Mouse (Mus musculus): ENCODE results near the gene Imp3.
"Not testable (repeated sequence)": the region's sequence is repeated elsewhere in the genome, so short reads cannot be mapped to it uniquely, and the experiment has no call there.

Imp3 gene

DNA sequence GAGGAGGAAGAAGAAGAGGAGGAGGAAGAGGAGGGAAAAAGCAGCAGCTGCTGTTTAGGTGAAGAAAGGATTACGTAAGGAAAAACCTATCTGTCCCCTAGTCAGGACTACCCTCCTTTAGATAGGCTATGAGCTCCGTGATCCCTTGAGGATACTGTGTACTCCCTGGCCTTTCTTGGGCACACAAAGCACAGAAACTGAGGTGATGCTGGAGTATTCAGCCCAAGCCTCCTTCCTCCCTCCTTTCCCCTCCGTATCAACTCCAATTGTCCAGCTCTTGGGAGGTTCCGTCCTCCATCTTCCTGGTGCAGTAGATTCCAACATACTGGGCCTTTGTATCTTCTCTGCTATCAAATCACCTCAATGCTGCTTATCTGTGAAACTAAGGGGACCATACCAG is 14.5 kb upstream of the Imp3 start:
- no peak for DNase-seq (ENCODE audit: low read depth in 2 of 2, low spot score in 2 of 2)

DNA sequence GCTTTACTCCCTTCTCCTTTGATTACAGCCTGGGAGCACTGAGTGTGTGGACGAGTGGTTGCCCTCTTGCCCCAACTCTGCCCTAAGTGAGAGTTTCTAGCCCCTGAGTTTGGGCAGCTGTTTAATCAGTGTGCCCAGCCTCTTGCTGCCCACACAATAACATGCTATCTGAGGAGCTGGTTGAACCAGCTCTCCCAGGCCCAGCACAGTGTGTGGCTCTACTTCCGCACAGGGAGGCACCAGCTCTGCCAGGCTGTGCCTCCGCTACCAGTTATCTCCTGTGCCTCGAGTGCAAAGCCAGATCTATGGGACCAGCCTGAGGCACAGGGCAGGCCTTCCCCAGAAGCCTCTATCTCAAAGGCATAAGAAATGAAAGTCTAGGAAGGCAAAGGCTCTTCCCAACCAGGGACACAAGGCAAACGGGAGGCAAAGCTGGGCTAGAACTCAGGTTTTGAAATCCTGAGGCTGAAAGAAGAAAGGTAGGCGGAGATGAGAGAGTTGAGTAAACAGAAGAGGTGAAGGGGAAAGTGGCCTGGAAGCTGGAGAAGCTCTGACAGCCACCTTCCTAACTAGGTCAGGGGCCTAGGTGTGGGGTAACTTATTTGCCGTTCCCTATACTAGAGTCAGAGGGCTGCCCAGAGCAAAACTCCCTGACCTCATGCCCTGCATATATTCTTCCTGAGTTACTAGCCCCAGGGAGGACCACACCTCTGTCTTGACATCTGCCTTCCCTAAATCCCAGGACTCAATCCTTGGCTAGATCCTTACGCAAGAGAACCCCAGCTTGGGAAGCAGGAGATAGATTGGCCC is 13.2 kb upstream of the Imp3 start:
- no peak for DNase-seq (ENCODE audit: low read depth in 2 of 2, low spot score in 2 of 2)

GRCm38 (mm10) chr9:56924651-56925027 is 12.6 kb upstream of the Imp3 start:
- no peak for DNase-seq (ENCODE audit: low read depth in 2 of 2, low spot score in 2 of 2)

GRCm38 (mm10) chr9:56925291-56926024 is 11.8 kb upstream of the Imp3 start:
- DNase-seq (ENCODE audit: low read depth in 2 of 2, low spot score in 2 of 2): no peak

- no peak for DNase-seq (ENCODE audit: low read depth in 2 of 2, low spot score in 2 of 2)
Measured at GRCm38 (mm10) chr9:56926025-56926360, 11.3 kb upstream of the Imp3 start.

DNA sequence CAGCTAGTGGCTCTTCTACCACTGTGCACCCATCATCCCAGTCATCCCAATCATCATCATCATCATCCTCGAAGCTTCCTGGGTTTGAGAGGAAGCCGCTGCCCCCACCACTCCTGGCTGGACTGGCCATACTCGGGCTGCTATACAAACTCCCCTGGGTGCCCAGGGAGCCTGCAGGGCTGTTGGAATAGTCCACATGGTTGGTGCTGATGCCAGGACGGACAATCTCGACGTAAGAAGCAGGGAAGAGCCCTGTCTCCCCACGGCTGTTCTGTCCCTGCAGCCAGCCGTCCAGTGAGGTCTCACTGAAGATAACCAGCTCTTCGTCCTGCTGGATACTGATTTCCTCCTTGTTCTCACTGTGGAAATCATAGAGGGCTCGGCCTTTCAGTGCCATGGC is 10.9 kb upstream of the Imp3 start:
- no peak for DNase-seq (ENCODE audit: low read depth in 2 of 2, low spot score in 2 of 2)

- peak in 1 of 2 experiments; percentile 28 for DNase-seq (ENCODE audit: low read depth in 2 of 2, low spot score in 2 of 2)
Measured at GRCm38 (mm10) chr9:56927191-56928012, 9.9 kb upstream of the Imp3 start.

DNA sequence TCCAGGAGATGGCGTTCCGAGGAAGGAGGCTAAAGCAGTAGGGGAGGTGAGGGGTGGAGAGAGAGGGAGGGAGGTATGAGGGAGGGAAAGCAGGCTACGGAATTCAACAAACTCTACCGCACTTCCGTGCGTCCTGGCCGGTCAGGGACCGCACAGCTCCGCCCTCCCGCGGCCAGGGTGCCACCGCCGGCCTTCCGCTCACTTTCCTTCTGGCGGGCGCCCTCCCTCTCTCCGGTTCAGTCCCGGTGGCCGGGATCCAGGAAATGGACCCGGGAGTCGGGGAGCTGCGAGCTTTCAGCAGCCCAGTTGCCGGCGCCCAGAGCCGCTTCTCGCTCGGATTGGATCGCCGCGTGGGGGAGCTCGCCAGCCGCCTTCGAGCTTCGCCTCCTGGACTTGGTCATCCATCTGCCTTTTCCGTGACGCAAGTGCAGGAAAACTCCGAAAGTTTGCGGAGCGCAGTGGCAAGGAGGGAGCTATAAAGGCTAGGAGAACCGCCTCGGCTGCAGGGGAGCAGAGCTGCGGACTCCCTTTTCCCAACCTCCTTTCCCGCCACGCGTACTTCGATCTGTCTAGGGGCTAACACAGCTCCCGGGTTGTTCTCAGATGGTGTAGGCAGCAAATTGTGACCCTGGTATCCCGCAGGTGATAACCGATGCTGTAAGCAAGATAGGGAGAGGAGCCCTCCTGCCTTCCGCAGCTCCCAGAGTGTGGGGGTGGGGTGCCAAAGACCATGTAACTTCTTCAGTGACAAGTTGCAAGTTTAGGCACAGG is 9.0 kb upstream of the Imp3 start, which contains the start of gene Snx33:
Gene Snx33 (minus strand): TSS at position 331 of the 771 bp plus-strand sequence.
- peak; percentile 63 to 75 for DNase-seq (ENCODE audit: low read depth in 2 of 2, low spot score in 2 of 2)

DNA sequence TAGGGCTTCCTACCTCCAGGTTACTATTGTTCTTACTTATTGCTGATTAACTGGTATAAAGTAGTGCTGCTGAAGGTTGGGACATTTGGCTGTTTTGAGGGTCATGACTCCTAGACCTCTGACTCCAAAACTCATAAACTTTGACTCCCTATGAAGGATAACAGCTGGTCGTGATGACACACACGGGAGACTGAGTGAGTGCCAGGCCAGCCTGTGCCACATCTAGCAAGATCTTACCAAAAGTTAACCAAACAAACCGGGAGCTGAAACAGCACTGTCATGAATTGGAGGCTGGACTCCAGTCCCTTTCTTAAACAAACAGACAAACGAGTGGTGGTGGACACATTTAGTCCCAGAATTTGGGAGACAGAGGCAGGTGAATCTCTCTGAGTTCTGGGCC is 7.8 kb upstream of the Imp3 start:
- DNase-seq (ENCODE audit: low read depth in 2 of 2, low spot score in 2 of 2): no peak

GRCm38 (mm10) chr9:56930556-56930955 is 6.7 kb upstream of the Imp3 start:
- DNase-seq (ENCODE audit: low read depth in 2 of 2, low spot score in 2 of 2): no peak

DNA sequence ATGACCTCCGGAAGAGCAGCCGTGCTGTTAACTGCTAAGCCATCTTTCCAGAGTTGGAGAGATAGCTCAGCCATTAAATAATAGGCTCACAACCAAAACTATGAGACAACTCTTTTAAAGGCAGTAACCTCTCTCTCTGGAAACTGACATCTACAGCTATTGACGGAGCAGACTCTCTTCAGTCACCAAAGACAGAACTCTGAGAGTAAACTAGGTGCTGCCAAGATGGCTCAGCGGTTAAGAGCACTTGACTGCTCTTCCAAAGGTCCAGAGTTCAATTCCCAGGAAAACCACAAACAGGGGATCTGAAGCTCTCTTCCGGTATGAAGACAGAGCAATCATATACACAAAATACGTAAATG is 433 bp upstream of the Imp3 start:
- no peak for DNase-seq (ENCODE audit: low read depth in 2 of 2, low spot score in 2 of 2)

DNA sequence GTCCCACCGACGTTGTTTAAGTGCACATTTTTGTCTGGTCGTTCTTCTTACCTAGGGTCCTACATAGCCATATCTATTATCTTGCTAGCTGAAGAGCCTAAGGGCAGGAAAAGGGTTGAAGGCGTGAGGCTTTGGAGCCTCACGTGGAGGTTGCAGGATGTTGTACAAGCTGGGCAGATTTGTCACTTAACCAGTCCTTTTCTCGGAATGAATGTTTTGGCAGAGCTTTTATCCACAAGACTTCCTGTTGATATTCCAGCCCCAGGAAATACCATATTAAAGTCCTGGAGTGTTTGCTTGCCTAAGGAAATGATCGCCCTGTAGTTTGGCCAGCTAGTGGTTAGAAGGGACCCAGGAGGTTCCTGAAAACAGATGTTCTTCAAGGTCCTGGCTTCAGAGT is 1.1 kb downstream of the Imp3 start:
- no peak for DNase-seq (ENCODE audit: low read depth in 2 of 2, low spot score in 2 of 2)

DNA sequence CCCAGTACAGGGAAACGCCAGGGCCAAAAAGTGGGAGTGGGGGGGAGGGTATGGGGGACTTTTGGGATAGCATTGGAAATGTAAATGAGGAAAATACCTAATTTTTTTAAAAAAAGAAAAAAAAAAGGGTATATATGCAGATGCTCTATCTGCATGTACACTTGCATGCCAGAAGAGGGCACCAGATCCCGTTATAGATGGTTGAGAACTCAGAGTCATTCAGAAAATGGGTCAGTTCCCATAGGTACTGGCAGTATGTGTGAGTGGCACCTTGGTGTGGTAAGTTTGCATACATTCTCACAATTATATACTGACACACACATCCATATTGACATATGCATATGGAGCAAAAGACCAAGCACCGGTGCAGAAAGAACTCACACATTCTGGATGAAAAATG is 10.2 kb downstream of the Imp3 start:
- peak; percentile 42 to 61 for DNase-seq (ENCODE audit: low read depth in 2 of 2, low spot score in 2 of 2)

- DNase-seq (ENCODE audit: low read depth in 2 of 2, low spot score in 2 of 2): not testable (repeated sequence)
Measured at GRCm38 (mm10) chr9:56948699-56949098, 11.4 kb downstream of the Imp3 start.

GRCm38 (mm10) chr9:56949767-56950166 is 12.5 kb downstream of the Imp3 start:
- DNase-seq (ENCODE audit: low read depth in 2 of 2, low spot score in 2 of 2): no peak

GRCm38 (mm10) chr9:56950414-56951400 is 13.4 kb downstream of the Imp3 start, which contains the start of gene Snupn:
Gene Snupn (plus strand): TSS chr9:56950878.
- DNase-seq (ENCODE audit: low read depth in 2 of 2, low spot score in 2 of 2): peak; percentile 93 to 97

- DNase-seq (ENCODE audit: low read depth in 2 of 2, low spot score in 2 of 2): no peak
Measured at GRCm38 (mm10) chr9:56953562-56953961, 16.3 kb downstream of the Imp3 start.

GRCm38 (mm10) chr9:56956966-56957675 is 19.8 kb downstream of the Imp3 start:
- no peak for DNase-seq (ENCODE audit: low read depth in 2 of 2, low spot score in 2 of 2)

DNA sequence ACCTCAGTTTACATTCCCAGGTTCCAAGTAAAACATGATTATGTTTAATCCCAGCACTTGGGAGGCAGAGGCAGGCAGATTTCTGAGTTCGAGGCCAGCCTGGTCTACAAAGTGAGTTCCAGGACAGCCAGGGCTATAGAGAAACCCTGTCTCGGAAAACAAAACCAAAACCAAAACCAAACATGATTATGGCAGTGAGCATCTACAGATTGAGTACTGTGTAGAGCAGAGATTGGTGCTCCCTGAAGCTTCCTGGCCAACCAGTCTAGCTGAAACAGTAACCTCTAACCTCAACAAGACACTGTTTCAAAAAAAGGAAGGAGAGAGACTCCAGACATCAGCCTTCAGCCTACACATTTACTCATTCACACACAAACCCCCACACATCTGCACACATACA is 21.4 kb downstream of the Imp3 start:
- no peak for DNase-seq (ENCODE audit: low read depth in 2 of 2, low spot score in 2 of 2)

All from CD8-positive naive resting alpha-beta T cell, adult 2 months (primary cell).